Mouse (Mus musculus) small intestine, adult 2 months (tissue): ENCODE results near the gene Poc1b.
"Not testable (repeated sequence)": the region's sequence is repeated elsewhere in the genome, so short reads cannot be mapped to it uniquely, and the experiment has no call there.

Source experiments
- CTCF ChIP-seq: fragments of 200-500 bp; IDR thresholded peaks from 2 replicates; pipeline ENCODE4 v1.5.1; 2012; ENCODE audit warnings: low read depth, mild to moderate bottlenecking, control low read depth, inconsistent platforms, low read length, moderate library complexity, mixed read lengths; ENCODE audit not compliant: insufficient replicate concordance, insufficient read length; ENCODE audit errors: extremely low read depth
- POLR2A ChIP-seq: fragments of 200-500 bp; IDR thresholded peaks from 2 replicates; pipeline ENCODE4 v1.6.1; 2012; ENCODE audit warnings: low read depth, mild to moderate bottlenecking, control low read depth, inconsistent platforms, low read length, moderate library complexity

- not testable (repeated sequence) for TF ChIP-seq CTCF, POLR2A
Observed at GRCm38 (mm10) chr10:99216570-99216969, 109.7 kb downstream of the Poc1b start.
